Mouse (Mus musculus) ES-Bruce4 (cell line): Measurements from ENCODE around the gene Gorasp1.

Experiments
- CTCF ChIP-seq: IDR thresholded peaks from one replicate; pipeline ENCODE4 v1.8.1; 2011; ENCODE audit warnings: low read depth, low read length
- POLR2A ChIP-seq: IDR thresholded peaks from one replicate; pipeline ENCODE4 v1.8.1; 2011; ENCODE audit warnings: low read length; ENCODE audit not compliant: insufficient read depth

DNA sequence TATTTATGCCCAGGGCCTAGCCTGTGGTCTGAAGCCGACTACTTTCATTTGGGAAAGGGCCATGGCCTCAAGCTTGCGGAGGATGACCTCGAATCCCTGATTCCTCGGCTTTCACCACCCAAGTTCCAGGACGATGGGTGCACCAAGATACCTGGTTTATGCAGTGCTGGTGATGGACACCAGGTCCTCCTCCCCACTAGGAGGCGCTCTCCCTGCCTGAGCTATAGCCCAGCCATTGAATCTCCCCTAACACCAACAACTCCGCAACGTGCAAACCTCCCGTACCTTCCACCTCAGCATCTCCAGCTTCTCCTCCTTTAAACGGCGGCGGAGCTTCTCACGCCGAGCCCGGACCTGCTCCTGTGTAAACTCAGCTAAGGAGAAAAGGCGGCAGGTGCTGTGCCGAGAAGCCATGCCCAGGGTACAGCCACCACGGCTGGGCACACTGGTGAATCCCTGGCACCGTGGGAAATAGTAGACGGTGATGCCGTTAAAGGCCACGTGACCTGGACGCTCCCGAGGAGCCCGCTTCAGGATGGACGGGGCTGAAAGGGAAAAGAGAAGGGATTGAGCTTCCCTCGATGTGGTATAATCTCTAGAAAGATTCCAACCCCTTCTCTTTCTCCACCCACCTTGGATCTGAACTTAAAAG lies 36.6 kb upstream of the Gorasp1 start:
- TF ChIP-seq POLR2A (no peak), CTCF (peak; percentile 99)
